Mouse (Mus musculus) 3134 (cell line): ENCODE data around the gene Fcrl1.
A peak's percentile ranks its signal among the peaks of the same experiment; 100 is the strongest.

Experiments
- DNase-seq: peaks from one replicate; pipeline ENCODE4 v3.0.0-alpha.2; 2011; ENCODE audit warnings: low spot score; ENCODE audit not compliant: insufficient read length; ENCODE audit errors: extremely low read depth

Gene Fcrl1

GRCm38 (mm10) chr3:87409196-87409935 lies 33.2 kb downstream of the Fcrl1 start:
- DNase-seq, result peak; percentile 6

- DNase-seq, result no peak
Measured at GRCm38 (mm10) chr3:87410605-87411004, 34.4 kb downstream of the Fcrl1 start.

GRCm38 (mm10) chr3:87411150-87411549 lies 35.0 kb downstream of the Fcrl1 start:
- DNase-seq, result peak; percentile 22

- no peak for DNase-seq
Measured at GRCm38 (mm10) chr3:87420645-87421044, 44.5 kb downstream of the Fcrl1 start.

GRCm38 (mm10) chr3:87422386-87422910 lies 46.3 kb downstream of the Fcrl1 start:
- DNase-seq, result no peak

GRCm38 (mm10) chr3:87435479-87435878 lies 59.3 kb downstream of the Fcrl1 start, which contains the start of gene Fcrl5:
Fcrl5 (plus strand) TSS chr3:87435773.
- DNase-seq, result no peak

- no peak for DNase-seq
Measured at GRCm38 (mm10) chr3:87440586-87440985, 64.4 kb downstream of the Fcrl1 start.

GRCm38 (mm10) chr3:87443968-87444367 lies 67.8 kb downstream of the Fcrl1 start:
- no peak for DNase-seq
